In the genomic region with DNA sequence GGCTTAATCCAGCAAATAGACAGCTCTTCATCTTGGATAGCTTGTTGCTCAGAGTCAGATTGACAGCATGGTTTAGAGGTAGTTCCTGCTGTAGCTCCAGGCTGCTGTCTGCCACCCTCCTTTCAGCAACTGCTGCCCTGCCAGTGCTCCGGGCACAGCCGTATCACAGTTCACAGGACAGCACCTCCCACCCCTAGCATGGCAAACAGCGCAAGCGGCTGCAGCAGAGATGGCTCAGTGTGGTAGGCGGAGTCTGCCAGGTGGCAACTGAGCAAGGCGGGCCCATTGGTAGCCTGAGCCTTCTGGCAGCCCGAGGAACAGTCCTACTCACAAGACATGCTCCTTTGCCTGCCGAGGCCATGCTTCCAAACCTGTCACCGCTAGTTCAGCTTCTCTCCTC, we compare ENCODE assay signal across 8 mouse cellular contexts. TPM values are rescaled to one million over a fixed set of nuclear protein-coding genes. Genes with fewer than 3 reads are reported as not detected.
DNase-seq lines count a peak whose midpoint lies in the region; ATAC-seq lines count a peak whose summit lies in the region.

No protein-coding gene starts in this region.

- peak overlapping the region; percentile 44 for H3K9ac ChIP-seq in embryonic facial prominence, embryonic 11.5 days (replicated peaks; ENCODE audit: low read length)
- H3K9ac ChIP-seq in hindbrain, embryonic 13.5 days: peak overlapping the region; percentile 62
- H3K9ac ChIP-seq in limb, embryonic 15.5 days: no peak overlapping the region
- H3K9ac ChIP-seq in neural tube, embryonic 14.5 days (replicated peaks; ENCODE audit: low read depth, low read length): peak overlapping the region; percentile 47; the same call in 1 of the 2 replicates

- no peak for ATAC-seq in embryonic facial prominence, embryonic 11.5 days (replicated peaks; ENCODE audit: insufficient number of reproducible peaks, low FRiP score, low TSS enrichment, low read depth)
- peak; percentile 69; the same call in 1 of the 2 replicates for ATAC-seq in hindbrain, embryonic 13.5 days (ENCODE audit: low FRiP score)
- peak; percentile 48; the same call in 1 of the 2 replicates for ATAC-seq in limb, embryonic 15.5 days (ENCODE audit: insufficient number of reproducible peaks, low FRiP score, low TSS enrichment, low read depth)
- ATAC-seq in neural tube, embryonic 14.5 days (ENCODE audit: low read depth): peak; percentile 78; the same call in 1 of the 2 replicates

- no peaks in the 10 kb centered on the region for H3K4me1 ChIP-seq in embryonic facial prominence, embryonic 11.5 days (ENCODE audit: control insufficient read depth, insufficient read depth, low read length)
- H3K4me1 ChIP-seq in hindbrain, embryonic 13.5 days (replicated peaks): peaks cover 7% of the 10 kb centered on the region
- peaks cover 7% of the 10 kb centered on the region; the same call in 1 of the 2 replicates for H3K4me1 ChIP-seq in limb, embryonic 15.5 days
- no peaks in the 10 kb centered on the region; the same call in 1 of the 2 replicates for H3K4me1 ChIP-seq in neural tube, embryonic 14.5 days (ENCODE audit: control insufficient read depth, insufficient read depth, low read length)

- no peaks in the 10 kb centered on the region for H3K27me3 ChIP-seq in embryonic facial prominence, embryonic 11.5 days (ENCODE audit: control insufficient read depth, insufficient read depth, low read length)
- H3K27me3 ChIP-seq in hindbrain, embryonic 13.5 days: no peaks in the 10 kb centered on the region
- H3K27me3 ChIP-seq in limb, embryonic 15.5 days: 0 out of 2 replicates have a peak, but pooled peaks cover 6% of the 10 kb centered on the region
- no peaks in the 10 kb centered on the region for H3K27me3 ChIP-seq in neural tube, embryonic 14.5 days (ENCODE audit: control insufficient read depth, insufficient read depth, low read length)

- 3% methylated on average over 9 of the region's 9 CpGs for WGBS in embryonic facial prominence, embryonic 11.5 days
- WGBS in hindbrain, embryonic 13.5 days: 6% methylated on average over 9 of the region's 9 CpGs
- WGBS in limb, embryonic 15.5 days: 3% methylated on average over 9 of the region's 9 CpGs
- 2% methylated on average over 9 of the region's 9 CpGs for WGBS in neural tube, embryonic 14.5 days

- DNase-seq in layer of hippocampus, postnatal 36 days: peak; percentile 5 to 15
- no peak for DNase-seq in layer of hippocampus, adult 9-10 months (ENCODE audit: low spot score)
- DNase-seq in adrenal gland, adult 8-10 months: peak; percentile 4
- DNase-seq in embryonic facial prominence, embryonic 11.5 days (ENCODE audit: low spot score): peak; percentile 30
- no peak for DNase-seq in c-Kit-positive CD71-positive TER-119-positive erythroid progenitor cells, embryonic 14.5 days (ENCODE audit: low spot score)

- peak overlapping the region; percentile 8; the same call in 1 of the 2 replicates for H3K4me3 ChIP-seq in embryonic facial prominence, embryonic 11.5 days (ENCODE audit: low read depth, low read length)
- H3K4me3 ChIP-seq in hindbrain, embryonic 13.5 days: peak overlapping the region; percentile 35
- peak overlapping the region; percentile 27 for H3K4me3 ChIP-seq in limb, embryonic 15.5 days
- H3K4me3 ChIP-seq in neural tube, embryonic 14.5 days (ENCODE audit: low read depth, low read length): peak overlapping the region; percentile 10; the same call in 1 of the 2 replicates

- H3K36me3 ChIP-seq in embryonic facial prominence, embryonic 11.5 days (replicated peaks; ENCODE audit: control insufficient read depth, insufficient read depth, low read depth, low read length): no peaks in the 10 kb centered on the region
- H3K36me3 ChIP-seq in hindbrain, embryonic 13.5 days: no peaks in the 10 kb centered on the region
- H3K36me3 ChIP-seq in limb, embryonic 15.5 days: no peaks in the 10 kb centered on the region
- no peaks in the 10 kb centered on the region for H3K36me3 ChIP-seq in neural tube, embryonic 14.5 days (ENCODE audit: control insufficient read depth, insufficient read depth, low read length)

- H3K4me2 ChIP-seq in embryonic facial prominence, embryonic 11.5 days (ENCODE audit: low read depth, low read length): peak overlapping the region; percentile 49
- peak overlapping the region; percentile 60 for H3K4me2 ChIP-seq in hindbrain, embryonic 13.5 days
- peak overlapping the region; percentile 46 for H3K4me2 ChIP-seq in limb, embryonic 15.5 days
- peak overlapping the region; percentile 43 for H3K4me2 ChIP-seq in neural tube, embryonic 14.5 days (ENCODE audit: low read depth, low read length)

- H3K27ac ChIP-seq in embryonic facial prominence, embryonic 11.5 days (replicated peaks; ENCODE audit: low read depth, low read length): no peak overlapping the region
- H3K27ac ChIP-seq in hindbrain, embryonic 13.5 days: no peak overlapping the region
- H3K27ac ChIP-seq in limb, embryonic 15.5 days: no peak overlapping the region
- no peak overlapping the region for H3K27ac ChIP-seq in neural tube, embryonic 14.5 days (ENCODE audit: low read depth, low read length)

- no peaks in the 10 kb centered on the region for H3K9me3 ChIP-seq in embryonic facial prominence, embryonic 11.5 days (replicated peaks; ENCODE audit: control insufficient read depth, low read length)
- H3K9me3 ChIP-seq in hindbrain, embryonic 13.5 days: no peaks in the 10 kb centered on the region
- H3K9me3 ChIP-seq in limb, embryonic 15.5 days: no peaks in the 10 kb centered on the region
- no peaks in the 10 kb centered on the region for H3K9me3 ChIP-seq in neural tube, embryonic 14.5 days (ENCODE audit: control insufficient read depth, low read length)

RNA-seq across cellular contexts. Expression of gene Got2, which starts 27.8 kb away (rescaled TPM):
- 100 to 1,000 TPM; 214 to 219 TPM for total RNA-seq in layer of hippocampus, postnatal 36 days (2021)
- total RNA-seq in adrenal gland, adult 8-10 months (2022): 100 to 1,000 TPM; 137 to 150 (median 143) TPM
- polyA plus RNA-seq in embryonic facial prominence, embryonic 11.5 days (2014; fragmentation: Nextera tagmentation; extraction: Ambion mirVana): 79.8 and 95.8 TPM in 2 replicates
- polyA plus RNA-seq in hindbrain, embryonic 13.5 days (2015; fragmentation: Nextera tagmentation; extraction: Ambion mirVana): 186 and 188 TPM in 2 replicates
- polyA plus RNA-seq in limb, embryonic 15.5 days (2015; fragmentation: Nextera tagmentation; extraction: Ambion mirVana): 129 and 131 TPM in 2 replicates
- polyA plus RNA-seq in neural tube, embryonic 14.5 days (2014; fragmentation: Nextera tagmentation; extraction: Ambion mirVana): 90.2 and 104 TPM in 2 replicates

Comparison
In these comparisons a context has a peak if more than half of its experiments do, and no peak if none do; other contexts are left out.
1. DNase-seq: peak in layer of hippocampus, postnatal 36 days (2 of 2), adrenal gland, adult 8-10 months (single experiment) and embryonic facial prominence, embryonic 11.5 days (single experiment); none in layer of hippocampus, adult 9-10 months (single experiment) and c-Kit-positive CD71-positive TER-119-positive erythroid progenitor cells, embryonic 14.5 days (single experiment).
2. Peak in every context shown above with its lines, with median percentiles within 50 percentile points of each other: H3K4me2 ChIP-seq and H3K4me3 ChIP-seq.